Mouse (Mus musculus): ENCODE measurements around the gene Thap11. TPM values are rescaled to one million over a fixed set of nuclear protein-coding genes. Genes with fewer than 3 reads are reported as not detected.

Thap11 gene
- polyA plus RNA-seq, 1 experiment from 2014 or later = 83.5 TPM

GRCm38 (mm10) chr8:105892432-105892831 is 37.5 kb downstream of the Thap11 start:
- Histone ChIP-seq H3K27ac (no peak overlapping the region), H3K4me3 (no peak overlapping the region), H3K4me1 (replicated peaks) (peaks cover 13% of the 10 kb centered on the region), H3K36me3 (peaks cover 71% of the 10 kb centered on the region), H3K9me3 (no peaks in the 10 kb centered on the region), H3K27me3 (ENCODE audit: insufficient read depth, poor library complexity, severe bottlenecking) (no peaks in the 10 kb centered on the region)
- DNase-seq (ENCODE audit: low spot score) = no peak
- WGBS = 90% methylated on average over 6 of the region's 6 CpGs

- Histone ChIP-seq H3K27ac (0 out of 2 replicates have a peak within 1 kb of the TSS, but pooled peaks have one; percentile 25), H3K4me3 (peak within 1 kb of the TSS; percentile 26), H3K4me1 (replicated peaks) (peaks cover 13% of the 10 kb centered on the region), H3K36me3 (peaks cover 62% of the 10 kb centered on the region), H3K9me3 (no peaks in the 10 kb centered on the region), H3K27me3 (ENCODE audit: insufficient read depth, poor library complexity, severe bottlenecking) (no peaks in the 10 kb centered on the region)
- 4% methylated on average over 11 of the region's 11 CpGs for WGBS
- peak; percentile 77 for DNase-seq (ENCODE audit: low spot score)
Measured at GRCm38 (mm10) chr8:105893339-105893738, 38.4 kb downstream of the Thap11 start, which contains the start of gene Nrn1l. Nrn1l (plus strand) TSS chr8:105893567.

GRCm38 (mm10) chr8:105897801-105898480 is 43.0 kb downstream of the Thap11 start:
- DNase-seq (ENCODE audit: low spot score) = no peak
- Histone ChIP-seq H3K27me3 (ENCODE audit: insufficient read depth, poor library complexity, severe bottlenecking) (no peaks in the 10 kb centered on the region), H3K4me1 (replicated peaks) (peaks cover 22% of the 10 kb centered on the region), H3K4me3 (no peak overlapping the region), H3K9me3 (no peaks in the 10 kb centered on the region), H3K36me3 (peaks cover 16% of the 10 kb centered on the region), H3K27ac (no peak overlapping the region)
- WGBS = 82% methylated on average over 9 of the region's 9 CpGs

- DNase-seq (ENCODE audit: low spot score) = peak; percentile 95
- H3K27me3 ChIP-seq (ENCODE audit: insufficient read depth, poor library complexity, severe bottlenecking) = no peaks in the 10 kb centered on the region
- H3K27ac ChIP-seq = peak within 1 kb of the TSS; percentile 98
- H3K4me3 ChIP-seq = peak within 1 kb of the TSS; percentile 93
- WGBS = under 1% methylated on average over 68 of the region's 68 CpGs
- no peaks in the 10 kb centered on the region for H3K9me3 ChIP-seq
- H3K4me1 ChIP-seq (replicated peaks) = peaks cover 13% of the 10 kb centered on the region
- peaks cover 2% of the 10 kb centered on the region; the same call in 1 of the 2 replicates for H3K36me3 ChIP-seq
Measured at GRCm38 (mm10) chr8:105900180-105900940, 45.4 kb downstream of the Thap11 start, which contains the start of gene Pskh1. Pskh1 (plus strand) TSS chr8:105900441.

- Histone ChIP-seq H3K36me3 (no peaks in the 10 kb centered on the region), H3K27ac (peak overlapping the region; percentile 98), H3K9me3 (no peaks in the 10 kb centered on the region), H3K27me3 (ENCODE audit: insufficient read depth, poor library complexity, severe bottlenecking) (no peaks in the 10 kb centered on the region), H3K4me3 (peak overlapping the region; percentile 93), H3K4me1 (replicated peaks) (peaks cover 13% of the 10 kb centered on the region)
- no peak for DNase-seq (ENCODE audit: low spot score)
- 43% methylated on average over 16 of the region's 16 CpGs for WGBS
Measured at GRCm38 (mm10) chr8:105900941-105901616, 46.1 kb downstream of the Thap11 start.

Other genes starting within 250 kb of the Thap11 start
- gene Ripor1, start 249.9 kb upstream of the Thap11 start, polyA plus RNA-seq (2016; fragmentation: Nextera tagmentation; extraction: Ambion mirVana) = 17.7 and 23.7 TPM in 2 replicates
- 102 and 138 TPM in 2 replicates for gene Ctcf, start 218.6 kb upstream of the Thap11 start, polyA plus RNA-seq (2016; fragmentation: Nextera tagmentation; extraction: Ambion mirVana)
- 0.61 and 0.73 TPM in 2 replicates for gene Agrp, start 217.7 kb upstream of the Thap11 start, polyA plus RNA-seq (2016; fragmentation: Nextera tagmentation; extraction: Ambion mirVana)
- gene Carmil2, start 168.9 kb upstream of the Thap11 start, polyA plus RNA-seq (2016; fragmentation: Nextera tagmentation; extraction: Ambion mirVana) = 2.1 and 4.9 TPM in 2 replicates
- 81.3 and 92.6 TPM in 2 replicates for gene Acd, start 154.0 kb upstream of the Thap11 start, polyA plus RNA-seq (2016; fragmentation: Nextera tagmentation; extraction: Ambion mirVana)
- gene Pard6a, start 154.0 kb upstream of the Thap11 start, polyA plus RNA-seq (2016; fragmentation: Nextera tagmentation; extraction: Ambion mirVana) = 23.3 and 32.2 TPM in 2 replicates
- gene 4933405L10Rik, start 147.5 kb upstream of the Thap11 start, polyA plus RNA-seq (2016; fragmentation: Nextera tagmentation; extraction: Ambion mirVana) = 0.14 TPM in 1 of 2 replicates, not detected in the other
- gene Enkd1, start 146.9 kb upstream of the Thap11 start, polyA plus RNA-seq (2016; fragmentation: Nextera tagmentation; extraction: Ambion mirVana) = 40.7 and 44.6 TPM in 2 replicates
- gene Gfod2, start 96.5 kb upstream of the Thap11 start, polyA plus RNA-seq (2016; fragmentation: Nextera tagmentation; extraction: Ambion mirVana) = 36.8 and 49.8 TPM in 2 replicates
- 10.4 and 11.1 TPM in 2 replicates for gene Ranbp10, start 27.8 kb upstream of the Thap11 start, polyA plus RNA-seq (2016; fragmentation: Nextera tagmentation; extraction: Ambion mirVana)
- gene Tsnaxip1, start 27.4 kb upstream of the Thap11 start, polyA plus RNA-seq (2016; fragmentation: Nextera tagmentation; extraction: Ambion mirVana) = 0.51 and 1.8 TPM in 2 replicates
- 55.2 and 58.1 TPM in 2 replicates for gene Cenpt, start 1.9 kb upstream of the Thap11 start, polyA plus RNA-seq (2016; fragmentation: Nextera tagmentation; extraction: Ambion mirVana)
- gene Nutf2, start 5.4 kb downstream of the Thap11 start, polyA plus RNA-seq (2016; fragmentation: Nextera tagmentation; extraction: Ambion mirVana) = 364 and 407 TPM in 2 replicates
- gene Edc4, start 25.7 kb downstream of the Thap11 start, polyA plus RNA-seq (2016; fragmentation: Nextera tagmentation; extraction: Ambion mirVana) = 72.4 and 75.8 TPM in 2 replicates
- gene Nrn1l, start 38.4 kb downstream of the Thap11 start, polyA plus RNA-seq (2016; fragmentation: Nextera tagmentation; extraction: Ambion mirVana) = 0.39 and 0.73 TPM in 2 replicates
- 28.8 and 31.0 TPM in 2 replicates for gene Pskh1, start 45.3 kb downstream of the Thap11 start, polyA plus RNA-seq (2016; fragmentation: Nextera tagmentation; extraction: Ambion mirVana)
- gene Ctrl, start 78.7 kb downstream of the Thap11 start, polyA plus RNA-seq (2016; fragmentation: Nextera tagmentation; extraction: Ambion mirVana) = 1.7 and 2.5 TPM in 2 replicates
- 32.7 and 33.6 TPM in 2 replicates for gene Psmb10, start 83.3 kb downstream of the Thap11 start, polyA plus RNA-seq (2016; fragmentation: Nextera tagmentation; extraction: Ambion mirVana)
- gene Lcat, start 88.2 kb downstream of the Thap11 start, polyA plus RNA-seq (2016; fragmentation: Nextera tagmentation; extraction: Ambion mirVana) = 0.60 and 0.78 TPM in 2 replicates
- gene Slc12a4, start 111.0 kb downstream of the Thap11 start, polyA plus RNA-seq (2016; fragmentation: Nextera tagmentation; extraction: Ambion mirVana) = 18.7 and 19.3 TPM in 2 replicates
- gene Dpep3, start 124.3 kb downstream of the Thap11 start, polyA plus RNA-seq (2016; fragmentation: Nextera tagmentation; extraction: Ambion mirVana) = not detected in 2 replicates
- 21.1 and 21.3 TPM in 2 replicates for gene Dus2, start 136.2 kb downstream of the Thap11 start, polyA plus RNA-seq (2016; fragmentation: Nextera tagmentation; extraction: Ambion mirVana)
- not detected in 2 replicates for gene Dpep2nb, start 150.8 kb downstream of the Thap11 start, polyA plus RNA-seq (2016; fragmentation: Nextera tagmentation; extraction: Ambion mirVana)
- 22.4 and 24.4 TPM in 2 replicates for gene Ddx28, start 156.8 kb downstream of the Thap11 start, polyA plus RNA-seq (2016; fragmentation: Nextera tagmentation; extraction: Ambion mirVana)
- gene Nfatc3, start 203.7 kb downstream of the Thap11 start, polyA plus RNA-seq (2016; fragmentation: Nextera tagmentation; extraction: Ambion mirVana) = 4.2 and 6.2 TPM in 2 replicates